Mouse (Mus musculus) thymus, postnatal 4 days (tissue): Measurements from ENCODE around the gene Gpr68.

Source experiments
- DNase-seq: peaks from one replicate; pipeline ENCODE4 v3.0.0; 2021

Gpr68 gene

DNA sequence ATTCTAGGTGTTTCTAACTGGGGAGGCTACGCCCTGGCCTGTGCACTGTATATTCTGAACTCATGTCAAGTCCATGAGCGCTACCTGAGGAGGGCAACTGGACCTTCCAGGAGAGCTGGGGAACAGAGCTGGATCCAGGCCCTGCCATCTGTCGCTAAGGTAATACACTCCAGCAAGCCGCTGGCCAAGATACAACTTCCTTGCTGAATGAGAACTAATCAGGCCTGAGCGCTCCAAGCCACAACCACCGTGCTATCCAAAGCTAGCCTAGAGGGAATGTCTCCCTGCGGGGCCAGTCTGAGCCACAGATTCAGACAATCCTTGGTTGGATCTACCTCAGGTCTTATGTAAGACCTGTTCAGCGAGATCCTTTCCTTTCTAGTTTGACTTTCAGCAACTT is 40.9 kb downstream of the Gpr68 start:
- DNase-seq: no peak

DNA sequence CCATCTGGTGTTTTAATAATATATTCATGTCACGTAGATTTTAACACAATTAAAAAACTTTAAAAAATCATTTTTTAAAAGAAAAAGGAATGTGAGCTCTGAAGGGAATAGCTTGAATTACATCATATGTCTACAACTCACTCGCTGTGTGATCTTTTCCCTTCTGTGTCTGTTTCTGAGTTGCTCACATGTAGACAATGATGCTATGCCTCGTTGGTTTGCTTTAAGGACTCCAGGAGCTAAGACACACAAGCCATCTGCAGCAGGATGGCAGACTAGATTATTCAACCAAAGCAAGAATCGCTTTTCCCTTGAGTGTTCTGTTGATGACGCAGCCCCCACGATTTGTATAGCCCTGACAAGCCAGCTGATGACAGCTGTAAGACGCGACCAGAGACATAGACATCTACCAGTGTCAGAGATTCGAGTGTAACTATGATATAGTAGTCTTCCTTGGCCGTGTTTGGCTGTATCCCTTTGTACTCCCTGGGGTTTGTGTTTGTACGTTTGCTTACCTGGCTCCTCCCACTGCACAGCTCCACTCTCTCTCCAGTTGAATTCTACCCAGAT is 42.4 kb downstream of the Gpr68 start:
- no peak for DNase-seq

DNA sequence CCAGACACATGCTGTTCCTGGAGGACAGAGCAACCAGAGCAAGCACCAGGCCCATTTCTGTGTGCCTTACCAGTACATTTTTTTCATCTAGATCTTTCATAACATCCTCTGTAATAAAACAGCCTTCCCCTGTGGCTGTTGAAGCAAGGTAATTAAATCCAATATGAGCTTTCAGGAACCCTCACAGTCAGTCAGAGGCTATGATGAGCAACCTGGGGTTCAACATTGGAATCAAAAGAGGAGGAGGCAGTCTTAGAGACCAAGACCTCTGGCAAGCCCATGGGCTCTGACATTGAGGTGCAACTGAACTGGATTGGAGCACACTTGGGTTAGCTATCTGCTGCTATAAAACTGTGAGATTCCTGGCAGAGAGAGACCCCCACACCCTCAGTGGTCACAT is 42.9 kb downstream of the Gpr68 start:
- DNase-seq: no peak

DNA sequence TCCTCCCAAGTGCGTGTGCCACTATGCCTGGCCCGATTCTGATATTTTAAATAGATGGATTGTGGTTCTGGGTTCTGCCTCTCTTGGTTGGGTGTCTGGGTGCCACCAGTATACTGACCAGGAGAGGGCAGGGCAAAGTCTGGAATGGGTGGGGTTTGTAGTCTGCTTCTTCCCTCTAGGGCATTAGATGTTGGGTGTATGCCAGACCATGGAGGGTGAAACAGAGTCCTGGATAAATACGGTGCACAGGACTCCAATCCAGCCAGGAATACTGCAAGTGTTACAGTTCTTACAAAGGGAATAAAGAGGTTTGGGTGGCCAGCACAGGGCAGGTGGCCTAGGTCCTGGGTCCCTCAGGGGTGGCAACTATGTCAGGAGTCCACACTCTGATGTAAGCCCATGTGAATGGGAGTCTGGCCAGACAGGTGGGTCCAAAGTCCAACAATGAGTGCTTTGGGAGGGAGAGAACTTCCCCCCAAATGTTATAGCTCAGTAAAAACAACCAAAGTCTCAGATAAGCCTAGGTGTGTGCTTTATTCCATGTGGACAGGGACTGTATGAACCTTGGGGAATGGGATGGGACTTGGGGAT is 45.0 kb downstream of the Gpr68 start:
- DNase-seq: no peak

DNA sequence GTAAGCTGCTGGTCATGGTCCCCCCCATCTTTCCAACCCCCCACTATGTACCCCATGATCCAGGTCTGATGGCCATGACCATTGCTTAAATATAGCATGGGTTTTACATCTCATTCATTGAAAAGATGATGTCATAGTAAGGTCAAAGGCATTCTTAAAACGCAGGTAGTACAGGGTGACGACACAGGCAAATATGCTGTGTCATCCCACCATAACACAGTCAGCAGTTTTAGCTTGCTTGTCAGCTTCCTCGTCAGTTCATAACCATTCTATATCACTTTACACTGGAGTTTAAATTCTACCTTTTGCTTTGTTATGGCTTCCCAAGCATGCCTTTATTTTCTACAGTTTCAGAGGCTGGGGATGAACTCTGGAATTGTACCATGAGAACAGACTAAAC is 45.7 kb downstream of the Gpr68 start:
- DNase-seq: no peak

DNA sequence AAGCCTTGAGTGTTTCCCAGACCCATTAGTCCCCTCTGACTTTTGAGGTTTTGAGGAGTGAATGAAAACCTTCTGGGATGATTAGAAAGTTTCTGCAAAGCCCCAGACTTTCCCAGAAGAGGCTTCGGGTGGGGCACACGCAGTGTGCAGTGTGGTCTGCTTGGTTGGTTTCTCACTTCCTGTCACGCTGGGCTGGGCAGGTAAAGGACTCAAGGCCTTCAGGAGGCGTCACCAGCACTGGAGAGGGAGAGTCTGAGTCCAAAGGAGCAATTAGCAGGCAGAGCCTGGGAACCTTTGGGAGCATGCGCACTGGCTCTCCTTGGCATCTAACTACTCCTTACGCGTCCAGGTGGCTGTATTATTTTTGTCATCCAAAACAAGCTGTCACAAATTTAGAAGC is 50.2 kb downstream of the Gpr68 start:
- DNase-seq: no peak

DNA sequence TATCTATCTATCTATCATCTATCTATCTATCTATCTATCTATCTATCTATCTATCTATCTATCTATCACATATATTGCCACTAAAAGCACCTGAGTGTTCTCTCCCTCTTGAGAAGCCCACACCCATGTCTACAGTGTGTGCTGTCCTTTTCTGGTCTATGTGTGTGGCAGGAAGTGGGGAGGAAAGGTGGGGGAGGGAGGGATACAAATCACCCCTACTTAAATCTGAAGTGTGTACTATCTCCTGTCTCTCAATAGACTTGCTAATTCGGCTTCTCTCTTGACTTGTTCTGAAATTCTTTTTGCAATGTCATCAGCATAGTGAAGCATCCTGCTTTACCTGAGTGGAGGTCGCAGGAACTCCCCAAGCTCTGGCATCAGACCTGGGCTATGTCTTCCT is 51.7 kb downstream of the Gpr68 start:
- DNase-seq: no peak

DNA sequence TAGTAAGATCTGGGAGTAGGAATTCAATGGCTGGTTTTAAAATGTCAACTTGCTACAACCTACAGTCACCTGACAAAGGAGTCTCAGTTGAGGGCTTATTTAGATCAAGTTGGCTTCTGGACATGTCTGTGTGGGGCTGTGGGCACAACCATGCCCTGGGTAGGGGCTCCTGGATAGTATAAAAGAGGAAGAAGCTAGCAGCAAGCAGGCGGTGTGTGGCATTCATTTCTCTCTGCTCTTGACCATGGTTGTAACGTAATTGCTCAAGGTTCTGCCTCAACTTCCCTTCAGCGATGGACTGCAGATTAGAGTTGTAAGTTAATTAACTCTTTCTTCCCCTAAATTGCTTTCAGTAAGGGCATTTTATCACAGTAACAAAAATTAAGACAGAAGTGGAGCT is 55.6 kb downstream of the Gpr68 start:
- DNase-seq: no peak

DNA sequence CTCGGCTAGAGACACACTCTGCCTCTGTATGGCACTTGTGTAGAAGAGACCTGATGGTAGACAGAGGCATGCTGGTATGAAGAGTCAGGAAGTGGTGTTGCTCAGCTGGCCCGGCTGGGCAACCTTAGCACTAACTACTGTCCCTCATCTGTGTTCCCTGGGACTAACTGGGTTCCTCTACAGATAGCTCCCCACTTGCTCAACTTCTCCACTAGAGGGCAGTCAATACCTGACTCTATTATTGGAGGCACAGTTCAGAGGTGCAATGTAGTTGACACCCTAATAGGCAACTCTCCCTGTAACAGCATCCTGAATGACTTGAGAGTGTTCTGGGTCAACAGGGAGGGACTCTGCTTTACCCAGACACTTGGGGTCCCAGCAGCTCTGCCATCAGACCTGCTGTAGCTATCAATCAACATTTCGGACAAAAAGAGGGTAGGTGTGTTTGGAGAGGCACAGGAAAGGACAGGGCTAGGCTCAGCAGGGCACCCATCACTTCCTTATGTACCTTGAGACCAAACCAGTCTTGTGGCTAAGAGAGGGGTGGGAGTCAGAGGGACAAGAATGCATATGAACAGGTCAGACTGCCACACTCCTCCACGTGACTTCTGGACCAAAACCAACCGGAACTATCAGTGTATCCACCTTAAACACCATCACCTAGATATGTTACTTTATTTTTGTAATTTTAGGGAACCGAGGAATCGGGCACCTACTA is 58.4 kb downstream of the Gpr68 start:
- peak; percentile 41 for DNase-seq

DNA sequence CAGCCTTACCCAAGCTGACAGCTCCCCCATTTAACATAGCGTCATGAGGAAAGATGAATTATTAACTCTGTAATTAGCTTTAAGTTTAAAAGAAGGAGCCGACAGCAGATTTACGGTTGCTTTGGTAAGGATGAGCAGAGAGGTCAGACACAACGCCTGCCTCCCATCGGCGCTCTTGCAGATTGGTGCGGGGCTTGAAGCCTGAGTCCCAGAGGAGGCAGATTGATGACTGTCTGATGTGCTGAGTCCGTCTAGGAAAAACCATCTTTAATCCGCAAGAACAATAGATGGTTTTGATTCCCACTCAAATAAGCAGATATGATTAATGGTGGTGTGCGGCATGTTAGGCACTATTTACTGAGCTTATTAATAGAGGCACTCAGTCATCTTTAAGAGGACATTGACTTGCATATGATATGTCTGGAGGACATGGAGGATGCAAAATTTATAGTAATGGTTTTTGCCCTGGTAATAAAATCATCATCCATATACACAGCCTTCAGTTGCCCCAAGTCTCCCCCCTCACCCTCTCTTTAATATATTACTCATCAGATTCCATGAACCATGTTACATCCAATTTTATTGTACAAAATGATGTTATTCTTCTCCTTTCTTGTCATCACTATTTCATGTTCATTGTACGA is 60.4 kb downstream of the Gpr68 start:
- DNase-seq: no peak

DNA sequence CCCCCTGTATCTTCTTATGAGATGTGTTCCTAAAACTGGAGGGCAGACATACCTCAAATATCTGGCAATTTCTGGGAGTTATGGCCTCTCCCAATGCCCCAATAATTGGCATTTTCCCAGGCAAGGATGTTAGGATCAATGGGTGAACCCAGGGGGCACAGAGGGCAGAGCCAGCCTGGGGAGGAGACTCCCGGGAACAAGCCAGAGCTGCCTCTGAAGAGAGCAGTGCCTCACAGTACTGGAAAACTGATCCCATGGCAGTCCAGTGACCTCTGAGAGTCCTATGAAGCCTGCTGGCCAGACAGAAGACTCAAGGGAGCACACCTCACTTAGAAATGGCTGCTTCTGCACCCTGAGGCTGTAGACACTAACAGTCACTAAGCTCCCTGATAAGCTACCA is 61.4 kb downstream of the Gpr68 start:
- no peak for DNase-seq

DNA sequence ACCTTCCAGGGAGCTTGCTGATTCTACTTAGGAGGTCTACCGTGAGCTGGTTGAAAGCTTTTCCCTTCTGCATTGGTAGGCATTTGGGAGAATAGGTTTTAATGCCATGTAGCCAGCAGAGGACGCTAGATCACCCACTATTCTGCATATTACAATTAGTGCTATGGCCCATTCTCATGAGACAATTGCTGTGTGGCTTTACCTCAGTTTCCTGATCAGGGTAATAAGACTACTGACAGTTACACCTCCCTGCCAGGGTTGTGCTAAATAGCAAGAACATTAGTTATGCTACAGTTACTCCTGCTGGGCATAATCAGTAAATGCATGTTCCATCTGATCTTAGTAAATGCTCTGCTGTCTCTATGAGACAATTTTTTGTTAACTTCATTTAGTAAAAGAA is 62.2 kb downstream of the Gpr68 start:
- DNase-seq: no peak

DNA sequence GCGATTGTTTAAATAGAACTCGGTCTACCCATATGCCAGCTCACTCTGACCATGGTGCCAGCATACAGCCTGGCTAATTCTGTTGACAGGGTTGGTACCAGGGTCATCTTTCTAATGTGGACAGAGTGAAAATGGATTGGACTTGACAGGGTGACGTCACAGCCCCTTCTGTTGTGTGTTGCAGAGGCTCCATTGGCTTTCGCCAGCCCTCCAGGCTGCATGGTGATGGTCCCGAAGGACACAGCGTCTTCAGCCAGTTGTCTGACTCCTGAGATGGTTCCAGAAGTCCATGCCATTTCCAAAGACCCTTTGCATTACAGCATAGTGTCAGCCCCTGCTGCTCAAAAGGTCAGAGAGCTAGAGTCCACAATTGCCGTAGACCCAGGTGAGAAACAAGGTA is 63.5 kb downstream of the Gpr68 start:
- no peak for DNase-seq

DNA sequence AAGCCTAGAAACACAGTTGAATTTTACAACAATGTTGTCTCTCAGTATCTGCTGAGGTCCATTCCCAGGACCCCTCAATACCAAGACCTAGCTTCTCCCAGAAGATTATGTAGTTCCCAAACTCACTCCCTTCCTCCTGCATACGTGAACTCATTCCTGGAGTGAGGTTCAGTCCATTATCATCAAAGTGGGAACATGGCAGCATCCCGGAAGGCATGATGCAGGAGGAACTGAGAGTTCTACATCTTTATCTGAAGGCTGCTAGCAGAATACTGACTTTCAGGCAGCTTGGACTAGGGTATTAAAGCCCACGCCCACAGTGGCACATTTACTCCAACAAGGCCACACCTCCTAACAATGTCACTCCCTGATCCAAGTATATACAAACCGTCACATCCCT is 64.8 kb downstream of the Gpr68 start:
- DNase-seq: no peak

DNA sequence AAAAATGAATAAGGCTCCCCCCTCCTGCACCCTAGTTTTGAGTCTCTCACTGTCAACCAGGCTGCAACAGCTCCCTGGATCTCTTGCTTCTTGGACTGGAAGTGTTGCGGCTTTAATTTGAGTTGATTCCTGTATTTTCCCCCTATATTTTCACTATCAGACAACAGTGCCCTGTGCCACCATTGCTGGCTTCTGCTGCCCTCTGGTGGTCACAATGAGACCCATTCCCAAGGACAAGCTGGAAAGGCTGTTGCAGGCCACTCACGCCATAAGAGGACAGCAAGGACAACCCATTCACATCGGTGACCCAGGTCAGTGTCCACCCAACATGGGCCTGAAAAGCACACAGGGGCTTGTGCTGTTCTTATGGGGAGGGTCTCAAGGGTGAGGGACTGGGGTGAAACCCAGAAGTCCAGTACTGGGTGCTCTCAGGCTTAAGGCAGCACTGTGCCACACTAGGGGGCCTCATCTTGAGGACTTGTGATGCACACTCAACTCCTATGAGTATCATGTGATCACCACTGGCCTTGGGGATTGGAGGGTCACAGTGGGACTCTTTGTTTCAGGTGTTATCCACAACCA is 66.7 kb downstream of the Gpr68 start:
- peak; percentile 86 for DNase-seq

DNA sequence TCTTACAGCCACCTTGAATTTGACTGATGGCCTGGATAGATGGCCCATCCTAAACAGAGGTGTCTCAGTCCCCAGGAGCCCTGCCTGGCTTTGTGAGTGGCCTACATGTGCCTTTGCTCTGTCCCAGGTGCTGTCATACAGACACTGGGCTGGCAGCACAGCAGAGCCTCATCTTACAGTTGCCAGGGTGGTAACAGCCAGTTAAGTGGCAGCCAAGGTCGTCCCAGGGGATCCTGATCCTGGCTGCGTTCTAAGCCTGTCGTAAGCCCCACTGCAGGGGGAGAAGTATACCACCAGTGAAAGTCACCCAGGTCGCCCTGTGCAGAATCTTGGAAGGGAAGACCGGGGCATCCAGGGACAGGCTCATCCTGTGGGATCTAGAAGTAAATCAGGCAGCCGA is 68.1 kb downstream of the Gpr68 start:
- no peak for DNase-seq

DNA sequence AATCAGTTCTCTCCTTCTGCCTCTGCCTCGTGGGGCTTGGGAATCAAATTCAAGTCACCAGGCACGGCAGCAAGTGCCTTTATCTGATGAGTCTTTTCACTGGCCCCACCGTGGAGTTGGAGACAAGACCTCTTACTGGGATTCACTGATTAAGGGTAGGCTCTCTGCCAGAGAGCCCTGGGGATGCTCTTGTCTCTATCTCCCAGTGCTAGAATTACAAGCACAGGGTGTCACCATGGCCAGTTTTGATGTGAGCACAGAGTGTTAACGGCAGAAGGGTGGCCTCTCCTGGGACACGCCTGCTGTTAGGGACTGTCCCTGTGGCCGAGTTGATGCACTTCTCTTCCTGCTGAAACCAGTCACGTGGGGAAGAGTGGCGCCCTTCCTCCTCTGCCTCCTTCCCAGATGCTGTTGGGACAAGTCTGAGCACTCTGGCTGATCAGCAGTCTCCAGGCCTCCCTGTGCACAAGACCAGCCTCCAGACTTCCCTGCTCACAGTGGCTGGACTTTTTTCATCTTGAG is 68.9 kb downstream of the Gpr68 start:
- no peak for DNase-seq

DNA sequence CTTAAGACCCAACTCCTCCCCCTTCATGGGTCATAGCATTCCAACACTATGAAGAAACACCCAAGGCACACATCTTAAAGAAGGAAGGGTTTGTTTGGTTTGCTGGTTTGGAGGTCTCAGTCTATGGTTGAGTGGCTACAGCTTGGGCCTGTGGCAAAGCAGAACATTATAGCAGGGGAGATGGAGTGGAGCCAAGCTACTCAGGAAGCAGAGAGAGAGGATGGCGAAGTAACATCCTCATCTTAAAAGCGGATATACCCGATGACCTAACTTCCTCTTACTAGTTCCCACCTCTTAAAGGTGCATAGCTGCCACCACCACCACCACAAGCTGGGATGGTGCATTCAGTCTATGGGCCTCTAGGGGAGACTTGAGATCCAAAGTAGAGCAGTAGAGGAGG is 70.8 kb downstream of the Gpr68 start:
- no peak for DNase-seq

DNA sequence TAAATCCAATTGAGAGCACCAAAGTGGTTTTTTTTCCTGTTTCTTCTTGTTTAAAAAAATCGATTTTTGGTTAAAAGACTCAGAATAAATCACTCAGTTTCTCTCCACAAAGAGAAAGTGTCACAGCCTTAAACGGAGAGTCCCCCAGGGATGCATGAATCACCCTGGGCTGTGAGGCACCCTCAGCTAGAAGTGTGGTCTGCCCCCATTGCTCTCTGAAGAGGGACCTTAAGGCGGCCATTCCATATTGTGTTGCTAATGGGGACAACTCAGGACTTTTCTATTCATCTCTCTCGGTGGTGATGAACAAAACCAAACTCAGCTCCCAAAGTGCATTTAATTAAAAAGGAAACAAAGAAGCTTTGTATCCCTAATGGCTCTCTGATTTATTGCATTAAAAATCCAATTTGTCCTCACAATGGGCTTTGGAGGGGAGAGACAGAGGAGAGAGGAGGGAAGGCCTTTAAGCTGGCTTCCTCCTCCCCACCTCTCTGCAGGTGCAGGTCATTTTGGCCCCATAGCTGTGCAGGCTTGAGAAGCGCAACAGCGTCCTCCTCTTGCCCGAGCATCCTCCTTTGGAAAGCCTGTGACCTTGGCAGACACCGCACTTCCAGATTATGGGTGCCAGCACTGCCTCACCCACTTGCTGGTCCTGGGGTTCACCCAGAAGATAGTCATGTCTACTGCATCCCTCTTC is 76.2 kb downstream of the Gpr68 start:
- no peak for DNase-seq

DNA sequence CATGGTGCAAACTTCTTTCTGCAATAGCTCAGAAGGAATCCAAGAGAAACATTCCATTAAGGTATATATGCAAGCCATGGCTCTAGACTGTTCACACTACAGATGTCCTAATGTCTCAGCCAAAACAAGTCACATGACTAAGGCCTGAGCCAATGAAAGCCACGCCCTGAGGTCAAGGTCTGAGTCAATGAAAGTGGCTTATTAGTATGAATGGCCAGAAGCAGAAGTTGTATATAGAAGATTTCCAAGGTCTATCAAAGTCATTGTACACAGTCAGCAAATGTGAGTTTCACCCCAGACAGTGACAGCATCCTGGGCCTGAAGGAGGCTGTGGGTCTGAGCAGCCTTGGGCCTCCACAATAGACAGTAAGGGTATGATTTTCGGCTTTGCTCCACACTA is 77.0 kb downstream of the Gpr68 start:
- DNase-seq: no peak
